Mouse (Mus musculus) stomach, postnatal 0 days (tissue): ENCODE results near the gene Chst12.

Experiments
- CTCF ChIP-seq: IDR thresholded peaks from 2 replicates; pipeline ENCODE4 v1.5.1; 2016; ENCODE audit warnings: antibody characterized with exemption, low read depth, mild to moderate bottlenecking, moderate library complexity
- EP300 ChIP-seq: optimal IDR thresholded peaks from 2 replicates; pipeline ENCODE3; 2016; ENCODE audit warnings: antibody characterized with exemption

- TF ChIP-seq EP300 (no peak), CTCF (peak; percentile 54)
These were observed 33.0 kb upstream of the Chst12 start for GRCm38 (mm10) chr5:140472336-140472735.
